Mouse (Mus musculus) ES-Bruce4 (cell line): ENCODE results near the gene Dbh.

Experiments used
- CTCF ChIP-seq: IDR thresholded peaks from one replicate; pipeline ENCODE4 v1.8.1; 2011; ENCODE audit warnings: low read depth, low read length
- EP300 ChIP-seq: IDR thresholded peaks from 2 replicates; pipeline ENCODE4 v1.6.1; 2011; ENCODE audit warnings: low read depth, low read length; ENCODE audit not compliant: insufficient read depth
- POLR2A ChIP-seq: IDR thresholded peaks from one replicate; pipeline ENCODE4 v1.8.1; 2011; ENCODE audit warnings: low read length; ENCODE audit not compliant: insufficient read depth

DNA sequence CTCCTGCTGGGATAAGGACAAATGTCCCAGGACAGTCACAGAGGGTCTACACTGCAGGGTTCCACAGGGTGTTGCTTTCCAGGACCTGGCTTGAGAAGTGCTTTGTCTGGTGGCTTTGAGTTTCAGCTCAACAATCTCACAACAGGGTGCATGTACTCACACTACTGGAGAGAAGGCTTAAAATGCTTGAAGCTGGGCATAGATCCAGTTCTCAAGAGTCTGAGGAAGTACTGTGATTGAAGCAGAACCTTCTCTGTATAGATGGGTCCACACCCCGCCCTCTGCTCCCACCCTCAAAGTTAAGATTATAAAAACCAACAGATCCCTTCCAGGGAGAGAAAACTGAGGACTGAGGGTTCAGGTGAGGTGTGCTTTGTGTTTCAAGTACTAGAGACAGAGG lies 35.6 kb downstream of the Dbh start:
- TF ChIP-seq EP300 (no peak), CTCF (no peak), POLR2A (no peak)
